Mouse (Mus musculus): ENCODE results near the gene Gpr146. TPM values are rescaled to one million over a fixed set of nuclear protein-coding genes. Genes with fewer than 3 reads are reported as not detected.
A peak's percentile ranks its signal among the peaks of the same experiment; 100 is the strongest.

Gene Gpr146
- polyA plus RNA-seq, 1 experiment, result not detected

DNA sequence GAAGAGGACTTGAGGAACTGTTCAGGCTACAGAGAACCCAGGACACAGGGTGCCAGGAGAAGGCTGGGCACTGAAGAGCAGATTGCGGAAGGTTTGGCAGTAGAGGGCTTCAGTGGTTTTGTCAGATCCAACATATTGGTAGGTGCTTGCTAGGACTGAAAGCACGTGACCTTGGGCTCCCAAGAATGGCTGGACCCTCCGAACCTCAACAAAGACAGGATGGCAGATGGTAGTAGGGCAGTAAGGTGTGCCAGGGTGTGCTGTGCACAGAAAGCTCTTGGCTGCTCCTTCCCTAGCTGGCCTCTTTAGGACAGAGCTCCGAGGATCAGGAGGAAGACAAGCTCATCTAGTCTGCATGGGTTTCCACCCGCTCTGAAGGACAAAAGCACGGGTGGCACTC, 33.6 kb downstream of the Gpr146 start:
- Histone ChIP-seq H3K4me1 (ENCODE audit: control insufficient read depth, insufficient read depth, low read length) (no peaks in the 10 kb centered on the region; the same call in 1 of the 2 replicates), H3K4me3 (ENCODE audit: insufficient read depth, low read depth, low read length) (no peak overlapping the region), H3K27ac (ENCODE audit: insufficient read depth, low read depth, low read length) (no peak overlapping the region)
- WGBS, result 92% methylated on average over 6 of the region's 6 CpGs
- TF ChIP-seq POLR2A (IDR thresholded peaks at IDR 0.05; ENCODE audit: insufficient read depth, low read depth, low read length) (no peak), CTCF (IDR thresholded peaks at IDR 0.05; ENCODE audit: insufficient read depth, low read depth, low read length) (no peak)

GRCm38 (mm10) chr5:139411665-139412314, 34.3 kb downstream of the Gpr146 start:
- no peaks in the 10 kb centered on the region for H3K4me1 ChIP-seq (ENCODE audit: control insufficient read depth, insufficient read depth, low read length)
- no peak overlapping the region for H3K27ac ChIP-seq (ENCODE audit: insufficient read depth, low read depth, low read length)
- no peak overlapping the region for H3K4me3 ChIP-seq (ENCODE audit: insufficient read depth, low read depth, low read length)
- TF ChIP-seq POLR2A (IDR thresholded peaks at IDR 0.05; ENCODE audit: insufficient read depth, low read depth, low read length) (no peak), CTCF (IDR thresholded peaks at IDR 0.05; ENCODE audit: insufficient read depth, low read depth, low read length) (no peak)
- 90% methylated on average over 15 of the region's 15 CpGs for WGBS

GRCm38 (mm10) chr5:139413545-139413944, 36.0 kb downstream of the Gpr146 start:
- no peak overlapping the region for H3K27ac ChIP-seq (ENCODE audit: insufficient read depth, low read depth, low read length)
- WGBS, result 91% methylated on average over 4 of the region's 4 CpGs
- no peak overlapping the region for H3K4me3 ChIP-seq (ENCODE audit: insufficient read depth, low read depth, low read length)
- TF ChIP-seq CTCF (IDR thresholded peaks at IDR 0.05; ENCODE audit: insufficient read depth, low read depth, low read length) (no peak), POLR2A (IDR thresholded peaks at IDR 0.05; ENCODE audit: insufficient read depth, low read depth, low read length) (no peak)
- H3K4me1 ChIP-seq (ENCODE audit: control insufficient read depth, insufficient read depth, low read length), result 0 out of 2 replicates have a peak, but pooled peaks cover under 1% of the 10 kb centered on the region

DNA sequence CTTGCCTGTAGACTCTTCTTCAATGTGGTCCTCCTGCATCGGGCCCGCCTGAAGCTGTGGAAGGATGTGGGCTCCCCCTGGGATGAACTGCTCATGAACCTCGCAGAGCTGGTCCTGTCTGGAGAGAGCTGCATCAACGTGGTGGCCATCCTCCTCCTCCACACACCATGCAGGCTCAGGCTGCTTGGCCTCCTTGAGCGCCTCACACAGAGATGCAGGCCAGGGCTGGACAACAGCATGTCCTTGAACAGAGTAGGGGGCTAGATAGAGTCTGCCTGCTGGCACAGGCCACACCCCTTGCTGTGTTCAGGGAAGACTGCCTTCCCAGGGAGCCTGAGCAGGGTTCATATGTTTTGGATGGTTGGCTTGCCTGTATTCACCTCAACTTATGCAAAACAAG, 37.5 kb downstream of the Gpr146 start:
- H3K27ac ChIP-seq (ENCODE audit: insufficient read depth, low read depth, low read length), result no peak overlapping the region
- TF ChIP-seq POLR2A (IDR thresholded peaks at IDR 0.05; ENCODE audit: insufficient read depth, low read depth, low read length) (no peak), CTCF (IDR thresholded peaks at IDR 0.05; ENCODE audit: insufficient read depth, low read depth, low read length) (no peak)
- no peak overlapping the region for H3K4me3 ChIP-seq (ENCODE audit: insufficient read depth, low read depth, low read length)
- H3K4me1 ChIP-seq (ENCODE audit: control insufficient read depth, insufficient read depth, low read length), result 0 out of 2 replicates have a peak, but pooled peaks cover 7% of the 10 kb centered on the region
- 94% methylated on average over 5 of the region's 5 CpGs for WGBS

- no peak overlapping the region for H3K4me3 ChIP-seq (ENCODE audit: insufficient read depth, low read depth, low read length)
- TF ChIP-seq POLR2A (IDR thresholded peaks at IDR 0.05; ENCODE audit: insufficient read depth, low read depth, low read length), result no peak
- no peak for TF ChIP-seq CTCF (IDR thresholded peaks at IDR 0.05; ENCODE audit: insufficient read depth, low read depth, low read length)
- no peak overlapping the region for H3K27ac ChIP-seq (ENCODE audit: insufficient read depth, low read depth, low read length)
- WGBS, result 95% methylated on average over 4 of the region's 4 CpGs
- 0 out of 2 replicates have a peak, but pooled peaks cover 7% of the 10 kb centered on the region for H3K4me1 ChIP-seq (ENCODE audit: control insufficient read depth, insufficient read depth, low read length)
These were observed 39.4 kb downstream of the Gpr146 start for GRCm38 (mm10) chr5:139416942-139417341.

- 95% methylated on average over 3 of the region's 3 CpGs for WGBS
- Histone ChIP-seq H3K27ac (ENCODE audit: insufficient read depth, low read depth, low read length) (no peak overlapping the region), H3K4me3 (ENCODE audit: insufficient read depth, low read depth, low read length) (no peak overlapping the region), H3K4me1 (ENCODE audit: control insufficient read depth, insufficient read depth, low read length) (0 out of 2 replicates have a peak, but pooled peaks cover 7% of the 10 kb centered on the region)
- no peak for TF ChIP-seq CTCF (IDR thresholded peaks at IDR 0.05; ENCODE audit: insufficient read depth, low read depth, low read length)
- TF ChIP-seq POLR2A (IDR thresholded peaks at IDR 0.05; ENCODE audit: insufficient read depth, low read depth, low read length), result no peak
These were observed 40.0 kb downstream of the Gpr146 start for GRCm38 (mm10) chr5:139417480-139417879.

GRCm38 (mm10) chr5:139418110-139418509, 40.6 kb downstream of the Gpr146 start:
- no peak for TF ChIP-seq CTCF (IDR thresholded peaks at IDR 0.05; ENCODE audit: insufficient read depth, low read depth, low read length)
- TF ChIP-seq POLR2A (IDR thresholded peaks at IDR 0.05; ENCODE audit: insufficient read depth, low read depth, low read length), result no peak
- WGBS, result 74% methylated on average over 2 of the region's 2 CpGs
- H3K4me1 ChIP-seq (ENCODE audit: control insufficient read depth, insufficient read depth, low read length), result peaks cover 9% of the 10 kb centered on the region; the same call in 1 of the 2 replicates
- H3K4me3 ChIP-seq (ENCODE audit: insufficient read depth, low read depth, low read length), result no peak overlapping the region
- no peak overlapping the region for H3K27ac ChIP-seq (ENCODE audit: insufficient read depth, low read depth, low read length)

DNA sequence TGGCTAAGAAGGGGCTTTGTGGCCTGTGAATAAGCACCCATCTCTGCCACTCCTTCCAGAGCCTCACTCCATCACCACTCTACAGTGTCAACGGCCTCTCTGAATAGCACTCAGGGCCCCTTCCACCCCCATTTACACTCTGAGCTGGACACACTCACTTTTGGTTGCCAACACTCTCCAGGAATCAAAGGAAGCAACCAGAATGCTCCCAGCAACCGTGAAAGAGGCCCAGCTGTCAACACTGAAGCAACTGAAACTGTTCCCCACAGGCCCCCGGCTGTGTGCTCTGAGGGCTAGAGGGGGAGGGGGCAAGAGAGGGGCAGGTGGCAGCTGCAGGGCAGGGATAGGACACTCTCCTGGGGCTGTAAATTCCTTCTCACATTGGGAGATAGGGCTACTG, 41.1 kb downstream of the Gpr146 start:
- no peak overlapping the region for H3K4me3 ChIP-seq (ENCODE audit: insufficient read depth, low read depth, low read length)
- TF ChIP-seq POLR2A (IDR thresholded peaks at IDR 0.05; ENCODE audit: insufficient read depth, low read depth, low read length) (no peak), CTCF (IDR thresholded peaks at IDR 0.05; ENCODE audit: insufficient read depth, low read depth, low read length) (no peak)
- peaks cover 13% of the 10 kb centered on the region; the same call in 1 of the 2 replicates for H3K4me1 ChIP-seq (ENCODE audit: control insufficient read depth, insufficient read depth, low read length)
- H3K27ac ChIP-seq (ENCODE audit: insufficient read depth, low read depth, low read length), result no peak overlapping the region
- WGBS, result 58% methylated on average over 3 of the region's 3 CpGs

- Histone ChIP-seq H3K4me1 (ENCODE audit: control insufficient read depth, insufficient read depth, low read length) (peaks cover 23% of the 10 kb centered on the region), H3K4me3 (ENCODE audit: insufficient read depth, low read depth, low read length) (peak within 1 kb of the TSS; percentile 12; the same call in 1 of the 2 replicates), H3K27ac (ENCODE audit: insufficient read depth, low read depth, low read length) (no peak within 1 kb of the TSS)
- 62% methylated on average over 21 of the region's 21 CpGs for WGBS
- no peak for TF ChIP-seq CTCF (IDR thresholded peaks at IDR 0.05; ENCODE audit: insufficient read depth, low read depth, low read length)
- no peak for TF ChIP-seq POLR2A (IDR thresholded peaks at IDR 0.05; ENCODE audit: insufficient read depth, low read depth, low read length)
These were observed 45.7 kb downstream of the Gpr146 start, which contains the start of gene Gper1 for GRCm38 (mm10) chr5:139423026-139423865. Gene Gper1 (plus strand): TSS chr5:139423151.
